Mouse (Mus musculus) CH12.LX (cell line): ENCODE results near the gene Sell. TPM values are rescaled to one million over a fixed set of nuclear protein-coding genes. Genes with fewer than 3 reads are reported as not detected.

ENCODE experiments used
- DNase-seq: peaks from one replicate; pipeline ENCODE4 v3.0.0-alpha.2; 2013; ENCODE audit errors: extremely low read depth
- H3K27ac ChIP-seq: 2 replicates; pipeline ENCODE4 v1.5.1; 2012; ENCODE audit warnings: low read depth, mild to moderate bottlenecking, control low read depth, moderate library complexity; ENCODE audit not compliant: insufficient read depth
- H3K27me3 ChIP-seq: replicated peaks from 2 replicates; pipeline ENCODE3; 2012; ENCODE audit warnings: inconsistent platforms
- H3K36me3 ChIP-seq, 2 experiments: replicated peaks in 1 of 2; 2 replicates each; pipeline versions ENCODE3 to v1.6.1; 2012; ENCODE audit warnings: inconsistent platforms in 1 of 2, low read length in 1 of 2, mild to moderate bottlenecking in 1 of 2, mixed read lengths in 1 of 2, moderate library complexity in 1 of 2; ENCODE audit not compliant: control insufficient read depth in 1 of 2, insufficient read depth in 1 of 2
- H3K4me1 ChIP-seq, 2 experiments: 2 replicates each; pipeline ENCODE4 v1.6.1; 2012; ENCODE audit warnings: inconsistent platforms in 1 of 2, moderate library complexity in 1 of 2; ENCODE audit not compliant: insufficient read depth in 2 of 2, control insufficient read depth in 1 of 2
- H3K4me2 ChIP-seq: 2 replicates; pipeline ENCODE4 v1.6.1; 2012; ENCODE audit warnings: low read depth, mild to moderate bottlenecking, control low read depth; ENCODE audit not compliant: poor library complexity, insufficient read depth, severe bottlenecking
- H3K4me3 ChIP-seq, 3 experiments: fragments of 150-350 bp in 1 of 3; sonication (generic) in 1 of 3; replicated peaks in 1 of 3; 2 replicates each; pipeline versions ENCODE3 to v1.5.1; 2011 to 2012; ENCODE audit warnings: low read depth in 2 of 3, low read length in 2 of 3, mild to moderate bottlenecking in 2 of 3, moderate library complexity in 2 of 3, control low read depth in 1 of 3, improper control_type of control experiment in 1 of 3, inconsistent platforms in 1 of 3, mixed read lengths in 1 of 3; ENCODE audit not compliant: poor library complexity in 1 of 3
- H3K79me2 ChIP-seq: replicated peaks from 2 replicates; pipeline ENCODE4 v1.6.1; 2012; ENCODE audit warnings: mild to moderate bottlenecking, moderate library complexity; ENCODE audit not compliant: control insufficient read depth, poor library complexity, insufficient read depth, severe bottlenecking; ENCODE audit errors: extremely low read depth
- H3K9ac ChIP-seq: 2 replicates; pipeline ENCODE4 v1.6.1; 2012; ENCODE audit warnings: low read depth, mild to moderate bottlenecking, control low read depth, moderate library complexity; ENCODE audit not compliant: insufficient read depth
- H3K9me3 ChIP-seq: replicated peaks from 2 replicates; pipeline ENCODE3; 2012; ENCODE audit warnings: low read length, inconsistent platforms, mixed read lengths
- BHLHE40 ChIP-seq: IDR thresholded peaks from 2 replicates; pipeline ENCODE4 v1.6.1; 2011; ENCODE audit warnings: mild to moderate bottlenecking, low read depth, low read length, improper control_type of control experiment
- CHD1 ChIP-seq: IDR thresholded peaks from 2 replicates; pipeline ENCODE4 v1.6.1; 2012; ENCODE audit warnings: low read depth, low read length, improper control_type of control experiment, inconsistent platforms
- CHD2 ChIP-seq: IDR thresholded peaks from 2 replicates; pipeline ENCODE4 v1.6.1; 2011; ENCODE audit warnings: low read length, improper control_type of control experiment
- CTCF ChIP-seq, 2 experiments: IDR thresholded peaks in 1 of 2; conservative IDR thresholded peaks in 1 of 2; 2 replicates each; pipeline ENCODE4 v1.5.1; 2011 to 2012; ENCODE audit warnings: low read depth in 2 of 2, low read length in 2 of 2, improper control_type of control experiment in 1 of 2, inconsistent platforms in 1 of 2, mild to moderate bottlenecking in 1 of 2, moderate library complexity in 1 of 2
- EP300 ChIP-seq: IDR thresholded peaks from 2 replicates; pipeline ENCODE4 v1.6.1; 2011; ENCODE audit warnings: low read length, improper control_type of control experiment
- ETS1 ChIP-seq: conservative IDR thresholded peaks from 2 replicates; pipeline ENCODE4 v1.6.1; 2012; ENCODE audit warnings: low read depth, mild to moderate bottlenecking, inconsistent platforms, low read length, improper control_type of control experiment, moderate library complexity
- GABPA ChIP-seq: IDR thresholded peaks from 2 replicates; pipeline ENCODE4 v1.6.1; 2012; ENCODE audit warnings: low read depth, low read length, improper control_type of control experiment, inconsistent platforms; ENCODE audit not compliant: insufficient replicate concordance
- HCFC1 ChIP-seq: IDR thresholded peaks from 2 replicates; pipeline ENCODE4 v1.6.1; 2012; ENCODE audit warnings: low read depth, mild to moderate bottlenecking, inconsistent platforms, low read length, improper control_type of control experiment
- IRF4 ChIP-seq: IDR thresholded peaks from 2 replicates; pipeline ENCODE4 v1.6.1; 2014; ENCODE audit warnings: low read depth, mild to moderate bottlenecking, inconsistent platforms, low read length, improper control_type of control experiment
- JUN ChIP-seq: IDR thresholded peaks from 2 replicates; pipeline ENCODE4 v1.6.1; 2011; ENCODE audit warnings: low read depth, mild to moderate bottlenecking, low read length, improper control_type of control experiment, moderate library complexity; ENCODE audit not compliant: insufficient read depth
- KAT2A ChIP-seq: IDR thresholded peaks from 2 replicates; pipeline ENCODE4 v1.6.1; 2012; ENCODE audit warnings: low read length, improper control_type of control experiment, inconsistent platforms; ENCODE audit not compliant: insufficient replicate concordance
- MAFK ChIP-seq: IDR thresholded peaks from 2 replicates; pipeline ENCODE4 v1.6.1; 2011; ENCODE audit warnings: low read length, improper control_type of control experiment; ENCODE audit not compliant: insufficient replicate concordance
- MAX ChIP-seq: IDR thresholded peaks from 2 replicates; pipeline ENCODE4 v1.6.1; 2011; ENCODE audit warnings: low read length, improper control_type of control experiment
- MAZ ChIP-seq: IDR thresholded peaks from 2 replicates; pipeline ENCODE4 v1.6.1; 2012; ENCODE audit warnings: low read depth, mild to moderate bottlenecking, inconsistent platforms, low read length, improper control_type of control experiment, moderate library complexity
- MEF2A ChIP-seq: IDR thresholded peaks from 2 replicates; pipeline ENCODE4 v1.6.1; 2014; ENCODE audit warnings: low read depth, mild to moderate bottlenecking, inconsistent platforms, low read length, improper control_type of control experiment, borderline replicate concordance
- MYC ChIP-seq: IDR thresholded peaks from 2 replicates; pipeline ENCODE4 v1.6.1; 2011; ENCODE audit warnings: low read depth, mild to moderate bottlenecking, improper control_type of control experiment, low read length
- NELFE ChIP-seq: IDR thresholded peaks from 2 replicates; pipeline ENCODE4 v1.6.1; 2011; ENCODE audit warnings: low read depth, low read length, improper control_type of control experiment
- POLR2A ChIP-seq: IDR thresholded peaks from 2 replicates; pipeline ENCODE4 v1.6.1; 2011; ENCODE audit warnings: low read depth, mild to moderate bottlenecking, improper control_type of control experiment, low read length
- POLR2AphosphoS2 ChIP-seq: IDR thresholded peaks from 2 replicates; pipeline ENCODE4 v1.6.1; 2011; ENCODE audit warnings: low read depth, low read length, improper control_type of control experiment
- SIN3A ChIP-seq: IDR thresholded peaks from 2 replicates; pipeline ENCODE4 v1.6.1; 2012; ENCODE audit warnings: low read length, improper control_type of control experiment, inconsistent platforms
- TBP ChIP-seq: conservative IDR thresholded peaks from 2 replicates; pipeline ENCODE4 v1.6.1; 2011; ENCODE audit warnings: low read depth, low read length, improper control_type of control experiment
- TCF12 ChIP-seq: IDR thresholded peaks from 2 replicates; pipeline ENCODE4 v1.6.1; 2014; ENCODE audit warnings: low read depth, mild to moderate bottlenecking, inconsistent platforms, low read length, improper control_type of control experiment
- UBTF ChIP-seq: IDR thresholded peaks from 2 replicates; pipeline ENCODE4 v1.6.1; 2012; ENCODE audit warnings: low read depth, mild to moderate bottlenecking, inconsistent platforms, low read length, improper control_type of control experiment, moderate library complexity
- USF1 ChIP-seq: IDR thresholded peaks from 2 replicates; pipeline ENCODE4 v1.6.1; 2014; ENCODE audit warnings: low read depth, mild to moderate bottlenecking, inconsistent platforms, low read length, improper control_type of control experiment
- ZC3H11A ChIP-seq: IDR thresholded peaks from 2 replicates; pipeline ENCODE4 v1.6.1; 2012; ENCODE audit warnings: low read depth, mild to moderate bottlenecking, inconsistent platforms, low read length, improper control_type of control experiment
- ZMIZ1 ChIP-seq: IDR thresholded peaks from 2 replicates; pipeline ENCODE4 v1.6.1; 2012; ENCODE audit warnings: low read depth, mild to moderate bottlenecking, inconsistent platforms, low read length, improper control_type of control experiment
- ZNF384 ChIP-seq: IDR thresholded peaks from 2 replicates; pipeline ENCODE4 v1.6.1; 2012; ENCODE audit warnings: low read depth, low read length, improper control_type of control experiment, inconsistent platforms
- dilution Hi-C: fragments of 300-500 bp; cut with MboI; formaldehyde crosslinking; loops from 2 replicates; pipeline ENCODE4 v1.14.3; 2020; ENCODE audit warnings: low sequenced_read_pairs; ENCODE audit not compliant: extremely low pct_unique_long_range_greater_than_20kb, extremely low pct_ligation_motif_present
- in situ Hi-C: fragments of 300-500 bp; cut with MboI; formaldehyde crosslinking; loops from 3 replicates; pipeline ENCODE4 v1.14.3; 2019; ENCODE audit warnings: low sequenced_read_pairs, low pct_ligation_motif_present, low pct_unique_long_range_greater_than_20kb, mixed read lengths
- polyA plus RNA-seq: library from polyadenylated mRNA; unstranded; fragments of >175 nt; gene quantifications from 2 replicates; pipeline ENCODE4 v1.2.1, GENCODE M21; 2012; ENCODE audit warnings: low read depth; ENCODE audit not compliant: insufficient read length
- total RNA-seq, 2 experiments: library from RNA; depleted of rRNA; stranded (reverse); fragments of 300-350 nt in 1 of 2; fragments of >200 nt in 1 of 2; gene quantifications; 2 replicates each; pipeline ENCODE4 v1.2.3; 2012 to 2014

The Sell gene
- total and polyA plus RNA-seq, 3 experiments: not detected

DNA sequence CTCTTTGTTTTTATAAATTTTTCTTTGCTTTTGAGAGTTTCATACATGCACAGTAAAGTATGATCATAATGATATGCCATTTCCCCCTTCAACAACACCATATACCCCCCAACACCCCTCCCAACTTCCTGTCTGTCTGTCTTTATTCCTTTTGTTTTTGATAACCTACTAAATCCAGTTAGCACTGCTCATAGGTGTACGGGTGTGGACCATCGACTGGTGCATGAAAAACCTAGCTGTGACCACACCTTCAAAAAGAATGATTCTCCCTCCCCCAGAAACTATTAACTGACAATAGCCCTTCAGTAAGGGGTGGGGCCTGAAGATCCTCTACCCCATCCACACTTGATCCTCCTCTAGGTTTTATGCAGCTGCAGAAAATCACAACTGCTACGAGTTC, 2.0 kb downstream of the Sell start:
- no peak overlapping the region for H3K9ac ChIP-seq
- no peaks in the 10 kb centered on the region for H3K36me3 ChIP-seq
- peaks cover 4% of the 10 kb centered on the region for H3K27me3 ChIP-seq
- TF ChIP-seq POLR2AphosphoS2 (no peak), HCFC1 (no peak), CTCF (conservative IDR thresholded peaks at IDR 0.05 in 1 of 2, IDR thresholded peaks at IDR 0.05 in 1 of 2; ENCODE audit: low read depth in 2 of 2, low read length in 2 of 2) (no peak), TBP (no peak), POLR2A (no peak), SIN3A (no peak), ZMIZ1 (no peak), JUN (no peak), GABPA (no peak), BHLHE40 (no peak), ETS1 (no peak), UBTF (no peak), USF1 (no peak), TCF12 (no peak)
- H3K9me3 ChIP-seq: no peaks in the 10 kb centered on the region
- in situ Hi-C loops (no loop called here), dilution Hi-C loops (no loop called here)
- H3K4me3 ChIP-seq: no peak overlapping the region
- 0 out of 4 replicates have a peak, but pooled peaks cover 0 to 4% of the 10 kb centered on the region in 2 experiments for H3K4me1 ChIP-seq
- H3K4me2 ChIP-seq: no peak overlapping the region
- no peak for DNase-seq
- no peaks in the 10 kb centered on the region for H3K79me2 ChIP-seq
- H3K27ac ChIP-seq: no peak overlapping the region

- DNase-seq: no peak
- H3K36me3 ChIP-seq: no peaks in the 10 kb centered on the region
- dilution Hi-C loops: no loop called here
- no peaks in the 10 kb centered on the region for H3K79me2 ChIP-seq
- TF ChIP-seq KAT2A: no peak
- TF ChIP-seq MEF2A: no peak
- TF ChIP-seq ZC3H11A: no peak
- no peak for TF ChIP-seq EP300
- TF ChIP-seq BHLHE40: no peak
- TF ChIP-seq MAFK: no peak
- TF ChIP-seq TBP: no peak
- no peak for TF ChIP-seq CHD1
- no peak for TF ChIP-seq MAX
- TF ChIP-seq NELFE: no peak
- TF ChIP-seq IRF4: no peak
- TF ChIP-seq MYC: no peak
- no peak for TF ChIP-seq TCF12
- TF ChIP-seq CHD2: no peak
- TF ChIP-seq POLR2AphosphoS2: no peak
- TF ChIP-seq HCFC1: no peak
- no peak for TF ChIP-seq MAZ
- no peak for TF ChIP-seq ZNF384
- no peak for TF ChIP-seq POLR2A
- H3K9me3 ChIP-seq: no peaks in the 10 kb centered on the region
- H3K4me2 ChIP-seq: no peak overlapping the region
- H3K27ac ChIP-seq: no peak overlapping the region
- H3K4me1 ChIP-seq: peaks cover 0 to 33% of the 10 kb centered on the region in 2 experiments; a peak in 2 of 4 replicates
- in situ Hi-C loops: no loop called here
- no peak overlapping the region for H3K9ac ChIP-seq
- H3K4me3 ChIP-seq: no peak overlapping the region
- peaks cover 2% of the 10 kb centered on the region for H3K27me3 ChIP-seq
Observed at GRCm38 (mm10) chr1:164069261-164069660, 7.5 kb downstream of the Sell start.
